Mouse (Mus musculus): ENCODE results near the gene Golm1.
A peak's percentile ranks its signal among the peaks of the same experiment; 100 is the strongest.

DNA sequence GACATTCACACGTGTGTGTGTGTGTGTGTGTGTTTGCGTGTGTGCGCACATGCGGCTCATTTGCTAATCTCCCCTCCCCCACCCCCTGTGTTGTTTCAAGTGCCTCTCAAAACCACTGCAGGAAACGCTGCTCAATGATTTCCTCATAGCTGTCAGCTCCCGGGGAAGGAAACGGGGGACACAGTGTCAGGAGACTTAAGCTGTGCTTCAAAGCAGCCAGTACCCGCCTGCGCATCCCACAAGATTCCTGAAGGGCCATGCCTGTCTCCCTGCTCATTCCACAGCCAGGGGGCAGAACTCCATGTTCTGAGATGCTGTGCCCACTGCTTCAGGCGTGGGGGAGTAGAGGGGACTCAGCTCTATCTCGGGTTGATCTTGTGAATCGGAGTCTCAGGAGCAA is 29.0 kb upstream of the Golm1 start:
- TF ChIP-seq CTCF (IDR thresholded peaks at IDR 0.05; ENCODE audit: low read depth) (peak; percentile 45), EP300 (IDR thresholded peaks at IDR 0.05; ENCODE audit: low read depth) (no peak)

All from liver, embryonic 14.5 days (tissue).